Mouse (Mus musculus) spleen, adult 2 months (tissue): ENCODE measurements around the gene Ehd2.

Experiments
- CTCF ChIP-seq: fragments of 200-500 bp; IDR thresholded peaks from 2 replicates; pipeline ENCODE4 v1.5.1; 2011; ENCODE audit warnings: mild to moderate bottlenecking, inconsistent platforms; ENCODE audit not compliant: insufficient read depth, insufficient read length, insufficient replicate concordance; ENCODE audit errors: extremely low read depth
- POLR2A ChIP-seq: fragments of 200-500 bp; IDR thresholded peaks from 2 replicates; pipeline ENCODE4 v1.6.1; 2011; ENCODE audit warnings: low read depth, low read length, inconsistent platforms

DNA sequence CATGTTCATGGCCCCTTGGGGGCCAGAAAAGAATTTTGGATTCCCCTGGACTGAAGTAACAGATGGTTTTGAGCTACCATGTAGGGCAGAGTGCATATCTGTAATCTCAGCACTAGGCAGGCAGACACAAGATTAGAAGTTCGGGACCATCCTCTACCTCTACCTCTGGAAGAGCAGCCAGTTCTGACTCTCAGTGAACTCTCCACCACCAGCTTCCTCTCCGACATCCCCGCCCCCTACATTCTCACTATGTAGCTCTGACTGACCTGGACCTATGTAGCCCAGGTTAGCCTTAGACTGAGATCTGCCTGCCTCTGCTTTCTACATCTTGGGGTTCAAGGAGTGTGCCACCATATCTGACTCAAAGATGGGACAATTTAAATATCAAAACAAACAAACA, 878 bp downstream of the Ehd2 start:
- TF ChIP-seq CTCF (no peak), POLR2A (no peak)
